Mouse (Mus musculus) adrenal gland, postnatal 14 days (tissue): Measurements from ENCODE around the gene Ppp2r3d. TPM values are rescaled to one million over a fixed set of nuclear protein-coding genes. Genes with fewer than 3 reads are reported as not detected.

Experiments used
- DNase-seq: peaks from one replicate; pipeline ENCODE4 v3.0.0; 2021; ENCODE audit warnings: mixed read lengths
- total RNA-seq: library from RNA; stranded (reverse); gene quantifications from 2 replicates; pipeline ENCODE4 v1.2.3, GENCODE M21; 2021

Gene Ppp2r3d
- total RNA-seq, 1 experiment from 2014 or later, result 89.6 TPM

GRCm38 (mm10) chr9:124411553-124411952, 65.1 kb downstream of the Ppp2r3d start:
- DNase-seq, result no peak

DNA sequence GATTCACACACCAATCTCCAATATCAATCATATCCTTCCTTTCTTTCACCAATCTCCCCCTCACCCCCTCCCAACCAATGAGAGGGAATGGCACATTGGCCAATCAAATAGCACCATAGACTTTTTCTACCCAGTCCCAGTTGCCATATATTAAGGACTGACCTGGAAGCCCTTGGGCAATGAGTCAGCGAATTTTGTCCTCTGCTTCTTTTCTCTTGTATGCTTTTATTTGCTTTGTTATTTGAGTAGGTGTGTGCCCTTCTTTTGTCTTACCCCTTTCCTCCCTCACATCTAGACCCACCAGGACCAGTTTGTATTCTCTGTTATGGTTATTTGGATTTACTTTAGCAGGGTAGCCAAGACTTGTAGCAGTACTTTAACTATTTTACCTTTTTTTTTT, 68.1 kb downstream of the Ppp2r3d start:
- no peak for DNase-seq

Other genes with a start within 250 kb of the Ppp2r3d start
- gene 2010315B03Rik, start 164.2 kb downstream of the Ppp2r3d start, total RNA-seq, result 19.6 and 24.0 TPM in 2 replicates
- not detected in 2 replicates for gene Gm21836, start 16.9 kb upstream of the Ppp2r3d start, total RNA-seq